Mouse (Mus musculus): ENCODE measurements around the gene Cygb. TPM values are rescaled to one million over a fixed set of nuclear protein-coding genes. Genes with fewer than 3 reads are reported as not detected.
"Not testable (repeated sequence)": the region's sequence is repeated elsewhere in the genome, so short reads cannot be mapped to it uniquely, and the experiment has no call there.

Cygb gene
- polyA plus RNA-seq, 1 experiment = 0.47 TPM

GRCm38 (mm10) chr11:116680321-116681091 lies 26.4 kb upstream of the Cygb start:
- Histone ChIP-seq H3K36me3 (ENCODE audit: control insufficient read depth, insufficient read depth) (peaks cover 28% of the 10 kb centered on the region), H3K4me3 (no peak overlapping the region)

GRCm38 (mm10) chr11:116679148-116679547 lies 25.0 kb upstream of the Cygb start:
- TF ChIP-seq MYOG (IDR thresholded peaks at IDR 0.05; ENCODE audit: control insufficient read depth in 1 of 3, insufficient read depth in 1 of 3, insufficient read length in 2 of 3, low read depth in 2 of 3) = no peak
- Histone ChIP-seq H3K36me3 (ENCODE audit: control insufficient read depth, insufficient read depth) (peaks cover 41% of the 10 kb centered on the region), H3K4me3 (no peak overlapping the region), H3ac (ENCODE audit: control insufficient read depth, insufficient read length) (no peak overlapping the region), H3K79me2 (ENCODE audit: control insufficient read depth, insufficient read depth) (peaks cover 28% of the 10 kb centered on the region), H3K4me2 (ENCODE audit: low read depth) (no peak overlapping the region), H3K27me3 (ENCODE audit: control insufficient read depth, insufficient read depth, insufficient read length) (no peaks in the 10 kb centered on the region)

More at GRCm38 (mm10) chr11:116680321-116681091, 26.4 kb upstream of the Cygb start:
- H3K79me2 ChIP-seq (ENCODE audit: control insufficient read depth, insufficient read depth) = peaks cover 15% of the 10 kb centered on the region
- H3K27me3 ChIP-seq (ENCODE audit: control insufficient read depth, insufficient read depth, insufficient read length) = no peaks in the 10 kb centered on the region
- H3K4me2 ChIP-seq (ENCODE audit: low read depth) = no peak overlapping the region
- no peak overlapping the region for H3ac ChIP-seq (ENCODE audit: control insufficient read depth, insufficient read length)
- TF ChIP-seq REST (IDR thresholded peaks at IDR 0.05; ENCODE audit: insufficient read depth, insufficient read length) = no peak
- TF ChIP-seq USF1 (IDR thresholded peaks at IDR 0.05; ENCODE audit: low read depth) = no peak
- TF ChIP-seq TCF12 (IDR thresholded peaks at IDR 0.05; ENCODE audit: insufficient read depth, poor library complexity, severe bottlenecking) = no peak
- TF ChIP-seq MAX (IDR thresholded peaks at IDR 0.05; ENCODE audit: low read depth) = no peak
- TF ChIP-seq CEBPB (IDR thresholded peaks at IDR 0.05; ENCODE audit: insufficient read depth, poor library complexity, severe bottlenecking) = no peak
- TF ChIP-seq MYOD1 (IDR thresholded peaks at IDR 0.05; ENCODE audit: control insufficient read depth in 1 of 3, insufficient read length in 2 of 3, low read depth in 2 of 3) = no peak
- TF ChIP-seq POLR2A (IDR thresholded peaks at IDR 0.05; ENCODE audit: insufficient read length, low read depth) = no peak
- no peak for TF ChIP-seq SRF (IDR thresholded peaks at IDR 0.05; ENCODE audit: control insufficient read depth, insufficient read length, low read depth)
- TF ChIP-seq TCF3 (IDR thresholded peaks at IDR 0.05; ENCODE audit: insufficient read length, low read depth) = no peak
- TF ChIP-seq MYOG (IDR thresholded peaks at IDR 0.05; ENCODE audit: control insufficient read depth in 1 of 3, insufficient read depth in 1 of 3, insufficient read length in 2 of 3, low read depth in 2 of 3) = no peak
- no peak for TF ChIP-seq E2F4 (IDR thresholded peaks at IDR 0.05; ENCODE audit: insufficient read depth)
- no peak for TF ChIP-seq POLR2AphosphoS2 (IDR thresholded peaks at IDR 0.05; ENCODE audit: insufficient read length, low read depth)

- TF ChIP-seq POLR2AphosphoS2 (IDR thresholded peaks at IDR 0.05; ENCODE audit: insufficient read length, low read depth) = peak; percentile 35
- TF ChIP-seq TCF12 (IDR thresholded peaks at IDR 0.05; ENCODE audit: insufficient read depth, poor library complexity, severe bottlenecking) = no peak
- TF ChIP-seq SRF (IDR thresholded peaks at IDR 0.05; ENCODE audit: control insufficient read depth, insufficient read length, low read depth) = no peak
- no peak for TF ChIP-seq USF1 (IDR thresholded peaks at IDR 0.05; ENCODE audit: low read depth)
- H3K4me2 ChIP-seq (ENCODE audit: low read depth) = no peak overlapping the region
- peaks cover 40% of the 10 kb centered on the region for H3K79me2 ChIP-seq (ENCODE audit: control insufficient read depth, insufficient read depth)
- H3K36me3 ChIP-seq (ENCODE audit: control insufficient read depth, insufficient read depth) = peaks cover 46% of the 10 kb centered on the region
- no peak overlapping the region for H3ac ChIP-seq (ENCODE audit: control insufficient read depth, insufficient read length)
- H3K27me3 ChIP-seq (ENCODE audit: control insufficient read depth, insufficient read depth, insufficient read length) = no peaks in the 10 kb centered on the region
- no peak overlapping the region for H3K4me3 ChIP-seq
Measured at GRCm38 (mm10) chr11:116677711-116678441, 23.8 kb upstream of the Cygb start.

GRCm38 (mm10) chr11:116676175-116676976 lies 22.3 kb upstream of the Cygb start:
- no peak for TF ChIP-seq MYOG (IDR thresholded peaks at IDR 0.05; ENCODE audit: control insufficient read depth in 1 of 3, insufficient read depth in 1 of 3, insufficient read length in 2 of 3, low read depth in 2 of 3)
- no peak for TF ChIP-seq MYOD1 (IDR thresholded peaks at IDR 0.05; ENCODE audit: control insufficient read depth in 1 of 3, insufficient read length in 2 of 3, low read depth in 2 of 3)
- TF ChIP-seq USF1 (IDR thresholded peaks at IDR 0.05; ENCODE audit: low read depth) = no peak
- no peak for TF ChIP-seq POLR2A (IDR thresholded peaks at IDR 0.05; ENCODE audit: insufficient read length, low read depth)
- no peak for TF ChIP-seq SRF (IDR thresholded peaks at IDR 0.05; ENCODE audit: control insufficient read depth, insufficient read length, low read depth)
- TF ChIP-seq CEBPB (IDR thresholded peaks at IDR 0.05; ENCODE audit: insufficient read depth, poor library complexity, severe bottlenecking) = no peak
- no peak for TF ChIP-seq MAX (IDR thresholded peaks at IDR 0.05; ENCODE audit: low read depth)
- no peak for TF ChIP-seq REST (IDR thresholded peaks at IDR 0.05; ENCODE audit: insufficient read depth, insufficient read length)
- H3K36me3 ChIP-seq (ENCODE audit: control insufficient read depth, insufficient read depth) = peaks cover 40% of the 10 kb centered on the region
- H3K4me2 ChIP-seq (ENCODE audit: low read depth) = no peak overlapping the region
- H3ac ChIP-seq (ENCODE audit: control insufficient read depth, insufficient read length) = no peak overlapping the region
- H3K27me3 ChIP-seq (ENCODE audit: control insufficient read depth, insufficient read depth, insufficient read length) = no peaks in the 10 kb centered on the region
- H3K4me3 ChIP-seq = no peak overlapping the region
- peaks cover 55% of the 10 kb centered on the region for H3K79me2 ChIP-seq (ENCODE audit: control insufficient read depth, insufficient read depth)

GRCm38 (mm10) chr11:116675429-116675828 lies 21.3 kb upstream of the Cygb start:
- not testable (repeated sequence) for H3K4me3 ChIP-seq

More at GRCm38 (mm10) chr11:116675429-116675828, 21.3 kb upstream of the Cygb start:
- Histone ChIP-seq H3K36me3 (ENCODE audit: control insufficient read depth, insufficient read depth) (peaks cover 40% of the 10 kb centered on the region), H3K79me2 (ENCODE audit: control insufficient read depth, insufficient read depth) (peaks cover 55% of the 10 kb centered on the region)
- H3K4me2 ChIP-seq (ENCODE audit: low read depth); H3ac ChIP-seq (ENCODE audit: control insufficient read depth, insufficient read length); H3K27me3 ChIP-seq (ENCODE audit: control insufficient read depth, insufficient read depth, insufficient read length): not testable (repeated sequence)
